9 mouse cellular contexts compared by ENCODE assay signal in the genomic region with DNA sequence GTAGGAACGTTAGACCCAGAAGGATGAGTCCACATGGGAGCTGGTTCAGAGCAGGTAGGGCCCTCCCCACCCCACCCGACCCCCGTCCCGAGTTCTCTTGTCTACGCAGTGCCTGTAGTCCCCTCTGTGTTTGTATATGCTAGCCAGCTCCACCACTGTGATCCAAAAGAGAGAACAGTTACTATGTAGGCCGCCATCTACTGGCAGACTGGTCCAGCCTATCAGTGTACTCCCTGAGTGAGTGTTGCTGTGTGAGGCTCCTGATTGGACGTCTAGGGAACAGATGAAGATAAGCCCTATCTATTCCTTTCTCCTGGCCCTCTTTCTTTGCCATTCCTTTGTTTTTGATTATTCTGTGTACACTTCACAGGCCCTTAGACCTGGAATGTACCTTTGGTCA.
DNase-seq lines count a peak whose midpoint lies in the region; ATAC-seq and TF ChIP-seq lines count a peak whose summit lies in the region.
"Had no signal": no experiment of that assay in that cellular context is flagged by ENCODE, and none has a peak within 500 bp of the region (broad histone marks: within the 10 kb centered on the region; RNA-seq: fewer than 3 reads in every experiment).

No protein-coding gene starts in this region.

- TF ChIP-seq CTCF in midbrain, postnatal 0 days (IDR thresholded peaks at IDR 0.05), result peak; percentile 30

- no peaks in the 10 kb centered on the region for H3K36me3 ChIP-seq in midbrain, postnatal 0 days (ENCODE audit: insufficient read depth, low read length)
- H3K36me3 ChIP-seq in midbrain, embryonic 16.5 days (ENCODE audit: control insufficient read depth, insufficient read depth, low read length), result no peaks in the 10 kb centered on the region
- no peaks in the 10 kb centered on the region for H3K36me3 ChIP-seq in heart, embryonic 12.5 days
- no peaks in the 10 kb centered on the region for H3K36me3 ChIP-seq in liver, embryonic 13.5 days
- H3K36me3 ChIP-seq in stomach, embryonic 15.5 days, result no peaks in the 10 kb centered on the region
- H3K36me3 ChIP-seq: embryonic facial prominence, embryonic 13.5 days had no signal

- H3K4me2 ChIP-seq in midbrain, postnatal 0 days (ENCODE audit: low read depth, low read length, poor library complexity, severe bottlenecking), result no peak overlapping the region
- no peak overlapping the region for H3K4me2 ChIP-seq in midbrain, embryonic 16.5 days (ENCODE audit: low read length)
- H3K4me2 ChIP-seq in heart, embryonic 12.5 days, result no peak overlapping the region
- no peak overlapping the region for H3K4me2 ChIP-seq in liver, embryonic 13.5 days
- H3K4me2 ChIP-seq in stomach, embryonic 15.5 days, result no peak overlapping the region
- H3K4me2 ChIP-seq: embryonic facial prominence, embryonic 13.5 days had no signal

- DNase-seq in midbrain, postnatal 0 days (ENCODE audit: low spot score), result peak; percentile 32
- no peak for DNase-seq in liver, embryonic 13.5 days
- DNase-seq in right cerebral cortex, postnatal 36 days (ENCODE audit: low spot score in 2 of 2), result no peak
- no peak for DNase-seq in urinary bladder, postnatal 10 days (ENCODE audit: low spot score)

- no peak overlapping the region for H3K9ac ChIP-seq in midbrain, postnatal 0 days (replicated peaks; ENCODE audit: low read length, poor library complexity, severe bottlenecking)
- H3K9ac ChIP-seq in midbrain, embryonic 16.5 days (ENCODE audit: low read depth, low read length), result no peak overlapping the region
- no peak overlapping the region for H3K9ac ChIP-seq in heart, embryonic 12.5 days
- no peak overlapping the region for H3K9ac ChIP-seq in liver, embryonic 13.5 days
- no peak overlapping the region for H3K9ac ChIP-seq in stomach, embryonic 15.5 days
- H3K9ac ChIP-seq: embryonic facial prominence, embryonic 13.5 days had no signal

- H3K27me3 ChIP-seq in midbrain, postnatal 0 days (ENCODE audit: insufficient read depth, low read length), result 0 out of 2 replicates have a peak, but pooled peaks cover 3% of the 10 kb centered on the region
- H3K27me3 ChIP-seq in midbrain, embryonic 16.5 days (ENCODE audit: control insufficient read depth, insufficient read depth, low read depth, low read length), result no peaks in the 10 kb centered on the region
- H3K27me3 ChIP-seq in heart, embryonic 12.5 days (replicated peaks), result peaks cover 16% of the 10 kb centered on the region; the same call in 1 of the 2 replicates
- peaks cover 23% of the 10 kb centered on the region; the same call in 1 of the 2 replicates for H3K27me3 ChIP-seq in liver, embryonic 13.5 days
- H3K27me3 ChIP-seq in stomach, embryonic 15.5 days (replicated peaks), result no peaks in the 10 kb centered on the region
- H3K27me3 ChIP-seq: embryonic facial prominence, embryonic 13.5 days had no signal

- no peak for ATAC-seq in midbrain, postnatal 0 days (ENCODE audit: low FRiP score)
- no peak for ATAC-seq in midbrain, embryonic 16.5 days
- peak; percentile 47 for ATAC-seq in heart, embryonic 12.5 days (ENCODE audit: insufficient number of reproducible peaks, low FRiP score)
- peak; percentile 48; the same call in 1 of the 2 replicates for ATAC-seq in liver, embryonic 13.5 days (ENCODE audit: low read depth)
- ATAC-seq in stomach, embryonic 15.5 days (ENCODE audit: insufficient read depth, low FRiP score, low read depth), result peak; percentile 76

- WGBS in midbrain, postnatal 0 days, result 69% methylated on average over 7 of the region's 7 CpGs
- 57% methylated on average over 7 of the region's 7 CpGs for WGBS in midbrain, embryonic 16.5 days
- WGBS in heart, embryonic 12.5 days, result 62% methylated on average over 7 of the region's 7 CpGs
- WGBS in liver, embryonic 13.5 days (ENCODE audit: insufficient replicate concordance), result 43% methylated on average over 7 of the region's 7 CpGs
- 44% methylated on average over 7 of the region's 7 CpGs for WGBS in stomach, embryonic 15.5 days

- H3K4me1 ChIP-seq in midbrain, postnatal 0 days (ENCODE audit: insufficient read depth, low read length), result no peaks in the 10 kb centered on the region
- no peaks in the 10 kb centered on the region for H3K4me1 ChIP-seq in midbrain, embryonic 16.5 days (ENCODE audit: control insufficient read depth, insufficient read depth, low read length)
- peaks cover 11% of the 10 kb centered on the region; the same call in 1 of the 2 replicates for H3K4me1 ChIP-seq in heart, embryonic 12.5 days (replicated peaks)
- H3K4me1 ChIP-seq in liver, embryonic 13.5 days (replicated peaks), result no peaks in the 10 kb centered on the region
- H3K4me1 ChIP-seq in stomach, embryonic 15.5 days, result peaks cover 6% of the 10 kb centered on the region; the same call in 1 of the 2 replicates

- H3K27ac ChIP-seq in midbrain, postnatal 0 days (ENCODE audit: low read depth, low read length), result no peak overlapping the region
- no peak overlapping the region for H3K27ac ChIP-seq in midbrain, embryonic 16.5 days (ENCODE audit: low read length)
- no peak overlapping the region for H3K27ac ChIP-seq in heart, embryonic 12.5 days (ENCODE audit: poor library complexity, severe bottlenecking)
- H3K27ac ChIP-seq in liver, embryonic 13.5 days, result no peak overlapping the region
- H3K27ac ChIP-seq in stomach, embryonic 15.5 days, result no peak overlapping the region
- H3K27ac ChIP-seq: embryonic facial prominence, embryonic 13.5 days had no signal

- no peaks in the 10 kb centered on the region for H3K9me3 ChIP-seq in midbrain, postnatal 0 days (ENCODE audit: low read length)
- H3K9me3 ChIP-seq in midbrain, embryonic 16.5 days (replicated peaks; ENCODE audit: control insufficient read depth, low read length, poor library complexity, severe bottlenecking), result no peaks in the 10 kb centered on the region
- peaks cover 5% of the 10 kb centered on the region for H3K9me3 ChIP-seq in heart, embryonic 12.5 days (replicated peaks)
- H3K9me3 ChIP-seq in liver, embryonic 13.5 days (replicated peaks), result no peaks in the 10 kb centered on the region; the same call in 1 of the 2 replicates
- H3K9me3 ChIP-seq in stomach, embryonic 15.5 days, result no peaks in the 10 kb centered on the region
- H3K9me3 ChIP-seq: embryonic facial prominence, embryonic 13.5 days had no signal

- H3K4me3 ChIP-seq in midbrain, postnatal 0 days (ENCODE audit: low read depth, low read length), result no peak overlapping the region
- H3K4me3 ChIP-seq in midbrain, embryonic 16.5 days (ENCODE audit: low read depth, low read length), result no peak overlapping the region
- no peak overlapping the region for H3K4me3 ChIP-seq in heart, embryonic 12.5 days
- H3K4me3 ChIP-seq in liver, embryonic 13.5 days (replicated peaks), result no peak overlapping the region
- no peak overlapping the region for H3K4me3 ChIP-seq in stomach, embryonic 15.5 days (replicated peaks)
- H3K4me3 ChIP-seq: embryonic facial prominence, embryonic 13.5 days; megakaryocyte, embryonic 14.5 days had no signal

Comparison
In these comparisons a context has a peak if more than half of its experiments do, and no peak if none do; other contexts are left out.
1. ATAC-seq: peak in heart, embryonic 12.5 days (single experiment), liver, embryonic 13.5 days (single experiment) and stomach, embryonic 15.5 days (single experiment); none in midbrain, postnatal 0 days (single experiment) and midbrain, embryonic 16.5 days (single experiment).